In genomic region chr2:181671326-181671725, GRCm38 (mm10) we compare ENCODE assay signal across 8 mouse cellular contexts. TPM values are rescaled to one million over a fixed set of nuclear protein-coding genes. Genes with fewer than 3 reads are reported as not detected.
A peak's percentile ranks its signal among the peaks of the same experiment; 100 is the strongest.
DNase-seq lines count a peak whose midpoint lies in the region; ATAC-seq lines count a peak whose summit lies in the region.

Gene Sox18, minus strand, starts transcription at chr2:181671640.

- no peaks in the 10 kb centered on the region for H3K9me3 ChIP-seq in hindbrain, embryonic 16.5 days (ENCODE audit: control insufficient read depth, low read length)
- H3K9me3 ChIP-seq in limb, embryonic 12.5 days, result no peaks in the 10 kb centered on the region
- H3K9me3 ChIP-seq in midbrain, embryonic 15.5 days, result no peaks in the 10 kb centered on the region

- under 1% methylated on average over 40 of the region's 43 CpGs for WGBS in hindbrain, embryonic 16.5 days
- 1% methylated on average over 43 of the region's 43 CpGs for WGBS in limb, embryonic 12.5 days
- whole genome bisulfite sequencing in midbrain, embryonic 15.5 days, result 0% methylated on average over 43 of the region's 43 CpGs

- peak within 1 kb of the TSS; percentile 4; the same call in 1 of the 2 replicates for H3K27ac ChIP-seq in hindbrain, embryonic 16.5 days (ENCODE audit: low read depth, low read length)
- H3K27ac ChIP-seq in limb, embryonic 12.5 days, result 0 out of 2 replicates have a peak within 1 kb of the TSS, but pooled peaks have one; percentile 12
- no peak within 1 kb of the TSS for H3K27ac ChIP-seq in midbrain, embryonic 15.5 days

- peak within 1 kb of the TSS; percentile 46 for H3K4me3 ChIP-seq in hindbrain, embryonic 16.5 days (ENCODE audit: low read length)
- peak within 1 kb of the TSS; percentile 56 for H3K4me3 ChIP-seq in limb, embryonic 12.5 days (replicated peaks)
- H3K4me3 ChIP-seq in midbrain, embryonic 15.5 days, result peak within 1 kb of the TSS; percentile 39

- H3K36me3 ChIP-seq in hindbrain, embryonic 16.5 days (ENCODE audit: control insufficient read depth, insufficient read depth, low read length), result no peaks in the 10 kb centered on the region
- no peaks in the 10 kb centered on the region for H3K36me3 ChIP-seq in limb, embryonic 12.5 days
- H3K36me3 ChIP-seq in midbrain, embryonic 15.5 days (replicated peaks), result no peaks in the 10 kb centered on the region

- peak within 1 kb of the TSS; percentile 66 for H3K4me2 ChIP-seq in hindbrain, embryonic 16.5 days (ENCODE audit: low read length)
- peak within 1 kb of the TSS; percentile 77 for H3K4me2 ChIP-seq in limb, embryonic 12.5 days
- H3K4me2 ChIP-seq in midbrain, embryonic 15.5 days, result peak within 1 kb of the TSS; percentile 65

- H3K9ac ChIP-seq in hindbrain, embryonic 16.5 days (ENCODE audit: low read depth, low read length), result peak within 1 kb of the TSS; percentile 57
- peak within 1 kb of the TSS; percentile 60 for H3K9ac ChIP-seq in limb, embryonic 12.5 days (replicated peaks)
- H3K9ac ChIP-seq in midbrain, embryonic 15.5 days, result peak within 1 kb of the TSS; percentile 29; the same call in 1 of the 2 replicates

- H3K27me3 ChIP-seq in hindbrain, embryonic 16.5 days (replicated peaks; ENCODE audit: control insufficient read depth, insufficient read depth, low read length), result peaks cover 37% of the 10 kb centered on the region
- H3K27me3 ChIP-seq in limb, embryonic 12.5 days, result peaks cover 69% of the 10 kb centered on the region
- H3K27me3 ChIP-seq in midbrain, embryonic 15.5 days (replicated peaks), result peaks cover 62% of the 10 kb centered on the region

- ATAC-seq in hindbrain, embryonic 16.5 days, result 0 out of 2 replicates have a peak, but pooled peaks have one; percentile 38
- ATAC-seq in limb, embryonic 12.5 days (ENCODE audit: insufficient number of reproducible peaks, insufficient read depth, low FRiP score, low TSS enrichment, low read depth), result no peak
- ATAC-seq in midbrain, embryonic 15.5 days (replicated peaks), result 0 out of 2 replicates have a peak, but pooled peaks have one; percentile 28
- no peak for ATAC-seq in megakaryocyte progenitor cell, adult 5-6 weeks (replicated peaks; ENCODE audit: poor library complexity)

- H3K4me1 ChIP-seq in hindbrain, embryonic 16.5 days (ENCODE audit: control insufficient read depth, insufficient read depth, low read depth, low read length), result peaks cover 15% of the 10 kb centered on the region
- H3K4me1 ChIP-seq in limb, embryonic 12.5 days (replicated peaks), result peaks cover 43% of the 10 kb centered on the region
- H3K4me1 ChIP-seq in midbrain, embryonic 15.5 days, result peaks cover 22% of the 10 kb centered on the region

- DNase-seq in R1 (ENCODE audit: low read depth, low spot score), result peak; percentile 40
- DNase-seq in adrenal gland, postnatal 4 days (ENCODE audit: low spot score in 2 of 2), result no peak
- DNase-seq in gastrocnemius, postnatal 25 days, result peak; percentile 48
- DNase-seq in frontal cortex, postnatal 14 days (ENCODE audit: low spot score in 2 of 2), result no peak

RNA-seq across cellular contexts. Expression of gene Sox18, which starts in this region (rescaled TPM):
- 10 to 100 TPM; 45.2 to 47.3 TPM for total RNA-seq in adrenal gland, postnatal 4 days (2021)
- 10 to 100 TPM; 10.5 to 12.7 TPM for total RNA-seq in gastrocnemius, postnatal 25 days (2021)
- polyA plus RNA-seq in hindbrain, embryonic 16.5 days (2015; fragmentation: Nextera tagmentation; extraction: Ambion mirVana), result 18.0 TPM in 2 replicates
- polyA plus RNA-seq in limb, embryonic 12.5 days (2016; fragmentation: Nextera tagmentation; extraction: Ambion mirVana), result 22.4 and 23.4 TPM in 2 replicates
- polyA plus RNA-seq in midbrain, embryonic 15.5 days (2015; fragmentation: Nextera tagmentation; extraction: Ambion mirVana), result 18.3 and 19.7 TPM in 2 replicates
- total RNA-seq in megakaryocyte progenitor cell, adult 5-6 weeks (2015), result not detected in 2 replicates
- total RNA-seq in megakaryocyte progenitor cell, adult 5-6 weeks (2017), result not detected in 2 replicates

Comparison
In these comparisons a context has a peak if more than half of its experiments do, and no peak if none do; other contexts are left out.
1. RNA of gene Sox18 (total RNA-seq): 45.2 to 47.3 TPM in adrenal gland, postnatal 4 days and 10.5 to 12.7 TPM in gastrocnemius, postnatal 25 days; not detected in megakaryocyte progenitor cell, adult 5-6 weeks; every median in the first group is over 10 times any median in the second.
2. DNase-seq: peak in R1 (single experiment) and gastrocnemius, postnatal 25 days (single experiment); none in adrenal gland, postnatal 4 days (0 of 2) and frontal cortex, postnatal 14 days (0 of 2).
3. ATAC-seq: peak in hindbrain, embryonic 16.5 days (single experiment) and midbrain, embryonic 15.5 days (single experiment); none in limb, embryonic 12.5 days (single experiment) and megakaryocyte progenitor cell, adult 5-6 weeks (single experiment).
4. Peak in every context shown above with its lines, with median percentiles within 50 percentile points of each other: H3K4me2 ChIP-seq, H3K4me3 ChIP-seq and H3K9ac ChIP-seq.